Mouse (Mus musculus): ENCODE results near the gene Asphd2.

DNA sequence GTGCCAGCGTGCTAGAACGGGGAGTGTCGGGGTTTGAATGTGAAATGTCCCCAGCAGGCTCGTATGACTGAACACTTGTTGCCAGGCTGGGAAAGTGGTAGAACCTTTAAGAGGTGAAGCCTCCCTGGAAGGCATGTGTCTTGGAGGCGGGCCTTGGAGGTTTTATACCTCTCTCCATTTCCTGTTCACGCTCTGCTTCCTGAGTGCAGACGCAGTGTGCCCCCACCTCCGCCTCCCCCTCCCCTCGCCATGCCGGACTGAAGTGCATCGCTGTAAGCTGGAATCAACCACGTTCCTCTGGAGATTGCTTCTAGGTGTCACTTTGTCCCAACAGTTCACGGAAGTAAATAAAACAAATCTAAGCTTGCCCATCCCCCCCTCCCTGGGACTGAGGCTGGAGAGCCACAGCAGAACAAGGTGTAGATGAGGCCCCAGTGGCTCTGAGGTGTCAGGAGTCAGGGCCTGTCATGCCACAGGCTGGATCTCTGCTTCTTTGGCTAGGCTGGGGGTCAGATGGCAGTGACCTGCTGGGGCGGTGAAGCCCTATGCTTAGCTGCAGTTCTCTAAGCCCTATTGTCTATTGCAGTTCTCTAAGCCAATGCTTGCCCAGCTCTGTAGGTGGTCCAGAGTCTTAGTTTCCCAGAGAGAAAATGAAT is 36.6 kb upstream of the Asphd2 start:
- TF ChIP-seq CTCF (IDR thresholded peaks at IDR 0.05; ENCODE audit: low read depth, low read length) (no peak), POLR2A (IDR thresholded peaks at IDR 0.05; ENCODE audit: insufficient read depth, low read length) (no peak), EP300 (IDR thresholded peaks at IDR 0.05; ENCODE audit: insufficient read depth, low read depth, low read length) (no peak)
